Mouse (Mus musculus) lung, embryonic 15.5 days (tissue): ENCODE results near the gene Osbpl2. TPM values are rescaled to one million over a fixed set of nuclear protein-coding genes. Genes with fewer than 3 reads are reported as not detected.
A peak's percentile ranks its signal among the peaks of the same experiment; 100 is the strongest.

Experiments
- ATAC-seq: fragments of 200-750 bp; cut with Nextera tagmentation; 2 replicates; pipeline ENCODE4 v1.8.0; 2017; ENCODE audit warnings: moderate number of reproducible peaks, borderline replicate concordance; ENCODE audit not compliant: low FRiP score, low TSS enrichment; ENCODE audit errors: extremely low read depth
- H3K27ac ChIP-seq: fragments of 300-500 bp; sonication (generic); 2 replicates; pipeline ENCODE4 v1.5.1; 2015; ENCODE audit warnings: moderate library complexity, mild to moderate bottlenecking, inconsistent platforms
- H3K27me3 ChIP-seq: fragments of 300-500 bp; sonication (generic); 2 replicates; pipeline ENCODE4 v1.6.1; 2015; ENCODE audit warnings: inconsistent platforms
- H3K36me3 ChIP-seq: fragments of 300-500 bp; sonication (generic); 2 replicates; pipeline ENCODE4 v1.6.1; 2015; ENCODE audit warnings: inconsistent platforms
- H3K4me1 ChIP-seq: fragments of 300-500 bp; sonication (generic); 2 replicates; pipeline ENCODE4 v1.6.1; 2015; ENCODE audit warnings: inconsistent platforms
- H3K4me2 ChIP-seq: fragments of 300-500 bp; sonication (generic); 2 replicates; pipeline ENCODE4 v1.6.1; 2015; ENCODE audit warnings: inconsistent platforms, mild to moderate bottlenecking, moderate library complexity
- H3K4me3 ChIP-seq: fragments of 300-500 bp; sonication (generic); 2 replicates; pipeline ENCODE4 v1.5.1; 2015; ENCODE audit warnings: mild to moderate bottlenecking, inconsistent platforms
- H3K9ac ChIP-seq: fragments of 300-500 bp; sonication (generic); 2 replicates; pipeline ENCODE4 v1.6.1; 2015; ENCODE audit warnings: inconsistent platforms
- H3K9me3 ChIP-seq: fragments of 300-500 bp; sonication (generic); 2 replicates; pipeline ENCODE4 v1.6.1; 2016; ENCODE audit warnings: inconsistent platforms
- WGBS: fragments of 180-500 bp; shearing (Covaris S2); methylation state at CpG from one replicate; pipeline ENCODE4 v1.1.7; 2015; 5-methylcytosine and 5-hydroxymethylcytosine counted together
- polyA plus RNA-seq: library from polyadenylated mRNA; unstranded; fragments of >200 nt; fragmentation: Nextera tagmentation; extraction: Ambion mirVana; gene quantifications from 2 replicates; pipeline ENCODE4 v1.2.1, GENCODE M21; 2015

Osbpl2 gene
- polyA plus RNA-seq, 1 experiment from 2014 or later = 32.5 TPM

- Histone ChIP-seq H3K9ac (no peak overlapping the region), H3K27ac (no peak overlapping the region), H3K36me3 (peaks cover 77% of the 10 kb centered on the region), H3K4me2 (no peak overlapping the region), H3K4me3 (no peak overlapping the region), H3K4me1 (no peaks in the 10 kb centered on the region), H3K9me3 (no peaks in the 10 kb centered on the region), H3K27me3 (no peaks in the 10 kb centered on the region)
- 90% methylated on average over 14 of the region's 14 CpGs for WGBS
- no peak for ATAC-seq
Measured at GRCm38 (mm10) chr2:180185686-180186085, 66.6 kb downstream of the Osbpl2 start.

- no peaks in the 10 kb centered on the region for H3K9me3 ChIP-seq
- peaks cover 72% of the 10 kb centered on the region for H3K36me3 ChIP-seq
- no peak overlapping the region for H3K4me2 ChIP-seq
- no peaks in the 10 kb centered on the region for H3K27me3 ChIP-seq
- H3K4me3 ChIP-seq = no peak overlapping the region
- H3K9ac ChIP-seq = no peak overlapping the region
- H3K4me1 ChIP-seq = no peaks in the 10 kb centered on the region
- 86% methylated on average over 11 of the region's 11 CpGs for WGBS
- no peak for ATAC-seq
- no peak overlapping the region for H3K27ac ChIP-seq
Measured at GRCm38 (mm10) chr2:180187362-180187761, 68.3 kb downstream of the Osbpl2 start.

- H3K36me3 ChIP-seq = peaks cover 73% of the 10 kb centered on the region
- no peak overlapping the region for H3K4me3 ChIP-seq
- no peak overlapping the region for H3K9ac ChIP-seq
- peaks cover 9% of the 10 kb centered on the region for H3K4me1 ChIP-seq
- no peak for ATAC-seq
- no peaks in the 10 kb centered on the region for H3K27me3 ChIP-seq
- no peak overlapping the region for H3K4me2 ChIP-seq
- H3K27ac ChIP-seq = no peak overlapping the region
- no peaks in the 10 kb centered on the region for H3K9me3 ChIP-seq
- WGBS = 68% methylated on average over 11 of the region's 12 CpGs
Measured at GRCm38 (mm10) chr2:180196610-180197322, 77.7 kb downstream of the Osbpl2 start.

- WGBS = 82% methylated on average over 10 of the region's 10 CpGs
- Histone ChIP-seq H3K36me3 (peaks cover 76% of the 10 kb centered on the region), H3K4me1 (peaks cover 17% of the 10 kb centered on the region), H3K9me3 (no peaks in the 10 kb centered on the region), H3K27ac (no peak overlapping the region), H3K9ac (no peak overlapping the region), H3K4me2 (no peak overlapping the region), H3K4me3 (no peak overlapping the region), H3K27me3 (no peaks in the 10 kb centered on the region)
- no peak for ATAC-seq
Measured at GRCm38 (mm10) chr2:180197323-180198037, 78.4 kb downstream of the Osbpl2 start.

GRCm38 (mm10) chr2:180198782-180199181 lies 79.7 kb downstream of the Osbpl2 start:
- no peak overlapping the region for H3K9ac ChIP-seq
- no peaks in the 10 kb centered on the region for H3K27me3 ChIP-seq
- H3K4me3 ChIP-seq = no peak overlapping the region
- no peak overlapping the region for H3K4me2 ChIP-seq
- peaks cover 68% of the 10 kb centered on the region for H3K36me3 ChIP-seq
- no peak overlapping the region for H3K27ac ChIP-seq
- WGBS = 90% methylated on average over 10 of the region's 10 CpGs
- no peak for ATAC-seq
- no peaks in the 10 kb centered on the region for H3K9me3 ChIP-seq
- H3K4me1 ChIP-seq = peaks cover 20% of the 10 kb centered on the region

- peaks cover 20% of the 10 kb centered on the region for H3K4me1 ChIP-seq
- no peak overlapping the region for H3K27ac ChIP-seq
- H3K9ac ChIP-seq = no peak overlapping the region
- WGBS = 40% methylated on average over 11 of the region's 11 CpGs
- no peaks in the 10 kb centered on the region for H3K9me3 ChIP-seq
- H3K4me2 ChIP-seq = no peak overlapping the region
- no peak overlapping the region for H3K4me3 ChIP-seq
- peaks cover 52% of the 10 kb centered on the region for H3K36me3 ChIP-seq
- no peaks in the 10 kb centered on the region for H3K27me3 ChIP-seq
- ATAC-seq = no peak
Measured at GRCm38 (mm10) chr2:180200681-180201080, 81.6 kb downstream of the Osbpl2 start.

- Histone ChIP-seq H3K9me3 (no peaks in the 10 kb centered on the region), H3K4me1 (peaks cover 20% of the 10 kb centered on the region), H3K27me3 (no peaks in the 10 kb centered on the region), H3K9ac (no peak overlapping the region), H3K4me3 (no peak overlapping the region), H3K27ac (no peak overlapping the region), H3K4me2 (no peak overlapping the region), H3K36me3 (peaks cover 52% of the 10 kb centered on the region)
- WGBS = 67% methylated on average over 9 of the region's 9 CpGs
- ATAC-seq = no peak
Measured at GRCm38 (mm10) chr2:180201303-180201702, 82.2 kb downstream of the Osbpl2 start.

- no peak overlapping the region for H3K4me2 ChIP-seq
- H3K36me3 ChIP-seq = peaks cover 49% of the 10 kb centered on the region
- 79% methylated on average over 14 of the region's 14 CpGs for WGBS
- H3K27ac ChIP-seq = 0 out of 2 replicates have a peak overlapping the region, but pooled peaks have one; percentile 11
- H3K9ac ChIP-seq = no peak overlapping the region
- peaks cover 20% of the 10 kb centered on the region for H3K4me1 ChIP-seq
- H3K4me3 ChIP-seq = no peak overlapping the region
- H3K9me3 ChIP-seq = no peaks in the 10 kb centered on the region
- peak; percentile 13; the same call in 1 of the 2 replicates for ATAC-seq
- H3K27me3 ChIP-seq = no peaks in the 10 kb centered on the region
Measured at GRCm38 (mm10) chr2:180202263-180202662, 83.2 kb downstream of the Osbpl2 start.

- H3K36me3 ChIP-seq = peaks cover 45% of the 10 kb centered on the region
- H3K4me3 ChIP-seq = no peak overlapping the region
- WGBS = 33% methylated on average over 10 of the region's 10 CpGs
- H3K9ac ChIP-seq = no peak overlapping the region
- H3K27me3 ChIP-seq = no peaks in the 10 kb centered on the region
- peak; percentile 66 for ATAC-seq
- H3K4me1 ChIP-seq = peaks cover 20% of the 10 kb centered on the region
- no peaks in the 10 kb centered on the region for H3K9me3 ChIP-seq
- H3K27ac ChIP-seq = peak overlapping the region; percentile 60
- H3K4me2 ChIP-seq = no peak overlapping the region
Measured at GRCm38 (mm10) chr2:180202805-180203204, 83.7 kb downstream of the Osbpl2 start.

GRCm38 (mm10) chr2:180204501-180204900 lies 85.4 kb downstream of the Osbpl2 start:
- Histone ChIP-seq H3K4me3 (no peak overlapping the region), H3K9ac (no peak overlapping the region), H3K9me3 (no peaks in the 10 kb centered on the region), H3K27me3 (no peaks in the 10 kb centered on the region), H3K4me2 (no peak overlapping the region), H3K36me3 (peaks cover 33% of the 10 kb centered on the region), H3K27ac (no peak overlapping the region), H3K4me1 (peaks cover 20% of the 10 kb centered on the region)
- ATAC-seq = no peak
- WGBS = 81% methylated on average over 9 of the region's 9 CpGs

GRCm38 (mm10) chr2:180205083-180205955 lies 86.2 kb downstream of the Osbpl2 start:
- Histone ChIP-seq H3K9ac (no peak overlapping the region), H3K4me2 (no peak overlapping the region), H3K4me1 (peaks cover 20% of the 10 kb centered on the region), H3K27me3 (no peaks in the 10 kb centered on the region), H3K36me3 (peaks cover 33% of the 10 kb centered on the region), H3K9me3 (no peaks in the 10 kb centered on the region), H3K27ac (no peak overlapping the region), H3K4me3 (no peak overlapping the region)
- no peak for ATAC-seq
- 88% methylated on average over 12 of the region's 12 CpGs for WGBS

- no peak for ATAC-seq
- Histone ChIP-seq H3K27me3 (no peaks in the 10 kb centered on the region), H3K4me2 (no peak overlapping the region), H3K27ac (no peak overlapping the region), H3K36me3 (peaks cover 28% of the 10 kb centered on the region), H3K4me1 (peaks cover 19% of the 10 kb centered on the region), H3K9me3 (no peaks in the 10 kb centered on the region), H3K4me3 (no peak overlapping the region), H3K9ac (no peak overlapping the region)
- WGBS = 67% methylated on average over 2 of the region's 2 CpGs
Measured at GRCm38 (mm10) chr2:180205956-180206280, 86.8 kb downstream of the Osbpl2 start.
